Mouse (Mus musculus): ENCODE results near the gene Kdm5a.

- no peak for TF ChIP-seq GATA1 (IDR thresholded peaks at IDR 0.05; ENCODE audit: borderline replicate concordance, low read length)
- no peak for TF ChIP-seq FLI1 (IDR thresholded peaks at IDR 0.05; ENCODE audit: low read length)
These were observed 108.1 kb downstream of the Kdm5a start for GRCm38 (mm10) chr6:120471991-120472441.

Measured in megakaryocyte, embryonic 14.5 days (primary cell).